Mouse (Mus musculus) spleen, adult 2 months (tissue): ENCODE results near the gene Wscd1. TPM values are rescaled to one million over a fixed set of nuclear protein-coding genes. Genes with fewer than 3 reads are reported as not detected.
"Not testable (repeated sequence)": the region's sequence is repeated elsewhere in the genome, so short reads cannot be mapped to it uniquely, and the experiment has no call there.

ENCODE experiments used
- DNase-seq, 2 experiments: peaks; one replicate each; pipeline versions ENCODE4 v3.0.0 to v3.0.0-alpha.2; 2012 to 2021; ENCODE audit warnings: low spot score in 2 of 2, low read depth in 1 of 2
- H3K27ac ChIP-seq: fragments of 200-500 bp; 2 replicates; pipeline ENCODE4 v1.5.1; 2012; ENCODE audit warnings: low read length, inconsistent platforms; ENCODE audit not compliant: insufficient read depth
- H3K27me3 ChIP-seq: fragments of 200-500 bp; 2 replicates; pipeline ENCODE4 v1.6.1; 2012; ENCODE audit warnings: mild to moderate bottlenecking, moderate library complexity, low read length, inconsistent platforms; ENCODE audit not compliant: control insufficient read depth, insufficient read depth
- H3K36me3 ChIP-seq: fragments of 200-500 bp; 2 replicates; pipeline ENCODE4 v1.6.1; 2012; ENCODE audit warnings: mild to moderate bottlenecking, low read length, inconsistent platforms; ENCODE audit not compliant: control insufficient read depth, insufficient read depth
- H3K4me1 ChIP-seq: fragments of 200-500 bp; 2 replicates; pipeline ENCODE4 v1.6.1; 2011; ENCODE audit warnings: inconsistent platforms; ENCODE audit not compliant: control insufficient read depth, insufficient read depth, insufficient read length
- H3K4me3 ChIP-seq: fragments of 200-500 bp; 2 replicates; pipeline ENCODE4 v1.5.1; 2011; ENCODE audit warnings: mild to moderate bottlenecking, inconsistent platforms; ENCODE audit not compliant: insufficient read depth, insufficient read length; ENCODE audit errors: extremely low read depth
- CTCF ChIP-seq: fragments of 200-500 bp; IDR thresholded peaks from 2 replicates; pipeline ENCODE4 v1.5.1; 2011; ENCODE audit warnings: mild to moderate bottlenecking, inconsistent platforms; ENCODE audit not compliant: insufficient read depth, insufficient read length, insufficient replicate concordance; ENCODE audit errors: extremely low read depth
- POLR2A ChIP-seq: fragments of 200-500 bp; IDR thresholded peaks from 2 replicates; pipeline ENCODE4 v1.6.1; 2011; ENCODE audit warnings: low read depth, low read length, inconsistent platforms
- WGBS: fragments of 180-500 bp; shearing (Covaris S2); methylation state at CpG from one replicate; pipeline ENCODE4 v1.1.7; 2018; 5-methylcytosine and 5-hydroxymethylcytosine counted together
- polyA plus RNA-seq: library from polyadenylated mRNA; depleted of rRNA; stranded (reverse); fragments of >200 nt; gene quantifications from 2 replicates; pipeline ENCODE4 v1.2.3, GENCODE M21; 2012

Wscd1 gene
- polyA plus RNA-seq, 1 experiment, result 0.68 TPM

DNA sequence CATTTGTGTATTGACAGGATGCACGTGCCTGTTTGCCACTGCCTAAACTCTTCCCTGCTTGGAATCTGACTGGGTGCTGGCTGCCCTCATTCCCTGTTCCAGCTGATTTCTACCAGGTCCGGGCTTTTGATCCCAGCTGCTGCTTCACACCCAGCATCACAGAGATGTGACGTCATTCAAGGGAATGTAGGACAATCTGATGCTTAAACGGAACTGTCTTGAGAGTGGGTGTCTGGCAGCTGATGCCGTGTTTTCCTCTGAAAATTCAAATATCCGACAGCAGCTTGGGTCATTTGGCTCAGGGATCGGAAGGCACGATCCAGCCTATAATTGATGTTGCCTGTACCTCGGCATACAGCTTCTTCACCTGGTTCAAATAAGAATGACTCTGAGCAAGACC lies 70.2 kb downstream of the Wscd1 start:
- no peak for DNase-seq
- Histone ChIP-seq H3K36me3 (no peaks in the 10 kb centered on the region), H3K4me1 (no peaks in the 10 kb centered on the region), H3K4me3 (no peak overlapping the region), H3K27ac (no peak overlapping the region), H3K27me3 (no peaks in the 10 kb centered on the region)
- 83% methylated on average over 9 of the region's 9 CpGs for WGBS
- no peak for TF ChIP-seq POLR2A
- no peak for TF ChIP-seq CTCF

DNA sequence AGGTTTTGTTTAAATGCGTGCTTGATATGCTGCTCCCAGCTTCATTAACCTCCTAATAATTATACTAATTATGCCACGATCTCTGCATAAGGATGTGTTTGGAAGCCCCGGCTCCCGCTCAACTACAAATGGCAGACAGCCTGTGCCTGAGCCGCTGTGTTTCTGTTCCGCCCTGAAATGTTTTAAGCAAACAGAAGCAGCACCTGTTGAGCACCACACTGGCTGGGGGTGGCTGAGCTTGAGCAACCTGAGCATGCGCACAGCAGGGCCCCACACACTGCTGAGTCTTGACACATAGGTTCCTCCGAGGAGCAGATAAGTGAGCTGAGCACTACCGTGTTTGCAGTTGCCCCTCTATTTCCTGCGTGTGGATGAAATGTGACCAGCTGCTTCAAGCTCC lies 71.1 kb downstream of the Wscd1 start:
- no peak overlapping the region for H3K27ac ChIP-seq
- TF ChIP-seq POLR2A (no peak), CTCF (no peak)
- H3K36me3 ChIP-seq, result no peaks in the 10 kb centered on the region
- no peaks in the 10 kb centered on the region for H3K27me3 ChIP-seq
- 60% methylated on average over 10 of the region's 10 CpGs for WGBS
- H3K4me3 ChIP-seq, result no peak overlapping the region
- no peak for DNase-seq
- no peaks in the 10 kb centered on the region for H3K4me1 ChIP-seq

DNA sequence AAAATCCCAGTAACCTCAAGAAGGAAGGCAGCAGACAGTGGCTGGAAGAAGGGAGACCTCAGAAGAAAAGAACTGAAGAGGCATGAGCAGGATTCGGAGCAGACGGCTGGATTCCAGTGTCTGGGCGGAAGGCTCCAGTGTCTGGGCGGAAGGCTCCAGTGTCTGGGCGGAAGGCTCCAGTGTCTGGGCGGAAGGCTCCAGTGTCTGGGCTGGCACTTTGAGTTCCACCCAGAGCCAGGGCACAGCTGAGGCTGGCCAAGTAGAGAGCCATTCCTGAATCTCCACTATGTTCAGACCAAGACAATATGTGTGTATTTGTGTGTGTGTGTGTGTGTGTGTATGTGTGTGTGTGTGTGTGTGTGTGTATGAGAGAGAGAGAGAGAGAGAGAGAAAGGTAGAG lies 71.8 kb downstream of the Wscd1 start:
- H3K4me1 ChIP-seq, H3K4me3 ChIP-seq, H3K36me3 ChIP-seq, H3K27ac ChIP-seq, DNase-seq, H3K27me3 ChIP-seq: not testable (repeated sequence)
- 85% methylated on average over 6 of the region's 6 CpGs for WGBS

DNA sequence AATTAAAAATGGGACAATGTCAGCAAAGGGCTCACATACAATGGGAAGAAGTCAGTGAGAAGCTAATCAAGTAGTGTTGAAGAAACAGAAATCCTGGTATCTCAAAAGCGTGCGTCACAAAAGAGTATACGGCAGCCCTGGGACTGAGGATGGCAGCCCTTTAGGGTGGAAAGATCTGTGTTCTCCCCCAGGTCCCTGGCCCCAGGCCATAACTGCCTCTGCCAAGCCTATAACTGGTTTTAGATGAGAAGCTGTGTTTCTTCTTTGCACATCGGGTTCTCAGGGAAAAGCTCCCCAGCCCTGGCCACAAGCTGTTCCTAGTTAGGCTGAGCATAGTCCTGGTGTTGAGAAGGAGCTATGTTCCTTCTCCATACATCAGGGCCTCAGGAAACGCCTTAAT lies 72.3 kb downstream of the Wscd1 start:
- H3K36me3 ChIP-seq, result no peaks in the 10 kb centered on the region
- no peaks in the 10 kb centered on the region for H3K4me1 ChIP-seq
- no peaks in the 10 kb centered on the region for H3K27me3 ChIP-seq
- TF ChIP-seq POLR2A, result no peak
- TF ChIP-seq CTCF, result no peak
- no peak overlapping the region for H3K27ac ChIP-seq
- 90% methylated on average over 5 of the region's 5 CpGs for WGBS
- H3K4me3 ChIP-seq, result no peak overlapping the region
- no peak for DNase-seq

DNA sequence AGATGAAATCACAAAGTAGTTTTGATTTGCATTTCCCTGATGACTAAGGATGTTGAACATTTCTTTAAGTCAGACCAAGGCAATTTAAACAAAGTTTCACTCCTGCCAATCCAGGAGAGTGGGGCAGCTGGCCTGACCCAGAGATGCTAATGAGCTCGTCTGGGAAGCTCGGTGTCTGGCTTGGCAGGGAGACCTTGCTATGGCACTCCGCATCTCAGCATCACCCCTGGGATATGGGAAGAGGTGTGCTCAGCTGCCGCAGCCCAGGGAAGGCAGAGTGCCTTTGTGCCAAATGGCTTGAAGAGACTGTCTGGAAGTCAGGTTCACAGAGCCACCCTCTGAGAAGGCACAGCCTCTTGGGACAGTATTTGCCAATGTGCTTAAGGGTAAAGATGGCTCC lies 75.3 kb downstream of the Wscd1 start:
- WGBS, result 81% methylated on average over 4 of the region's 4 CpGs
- H3K4me3 ChIP-seq, result no peak overlapping the region
- H3K27ac ChIP-seq, result no peak overlapping the region
- no peaks in the 10 kb centered on the region for H3K27me3 ChIP-seq
- H3K4me1 ChIP-seq, result no peaks in the 10 kb centered on the region
- no peak for TF ChIP-seq POLR2A
- TF ChIP-seq CTCF, result no peak
- no peak for DNase-seq
- no peaks in the 10 kb centered on the region for H3K36me3 ChIP-seq
